Mouse (Mus musculus) B cell, adult 67 days (primary cell): ENCODE data around the gene Vstm2a. TPM values are rescaled to one million over a fixed set of nuclear protein-coding genes. Genes with fewer than 3 reads are reported as not detected.

Source experiments
- total RNA-seq, 2 experiments: library from RNA; stranded (reverse); gene quantifications; 4 replicates each; pipeline ENCODE4 v1.2.4; 2023

Vstm2a gene
- not detected for total RNA-seq

GRCm38 (mm10) chr11:16257473-16257921, at the start of gene Vstm2a:
Gene Vstm2a, plus strand, starts transcription at chr11:16257724.

